Mouse (Mus musculus): ENCODE results near the gene Fbxl12. TPM values are rescaled to one million over a fixed set of nuclear protein-coding genes. Genes with fewer than 3 reads are reported as not detected.
A peak's percentile ranks its signal among the peaks of the same experiment; 100 is the strongest.
"Not testable (repeated sequence)": the region's sequence is repeated elsewhere in the genome, so short reads cannot be mapped to it uniquely, and the experiment has no call there.

The Fbxl12 gene
- polyA plus RNA-seq, 1 experiment from 2014 or later = 19.0 TPM

- Histone ChIP-seq H3K27ac (peak overlapping the region; percentile 85), H3K9me3 (no peaks in the 10 kb centered on the region), H3K36me3 (peaks cover 32% of the 10 kb centered on the region), H3K9ac (replicated peaks) (peak overlapping the region; percentile 85), H3K4me1 (replicated peaks) (peaks cover 41% of the 10 kb centered on the region), H3K27me3 (no peaks in the 10 kb centered on the region), H3K4me3 (replicated peaks) (peak overlapping the region; percentile 82), H3K4me2 (replicated peaks) (peak overlapping the region; percentile 96)
- ATAC-seq = no peak
- WGBS = 4% methylated on average over 17 of the region's 17 CpGs
These were observed 554 bp upstream of the Fbxl12 start for GRCm38 (mm10) chr9:20645121-20645520.

GRCm38 (mm10) chr9:20643781-20644180 lies 786 bp downstream of the Fbxl12 start:
- peaks cover 47% of the 10 kb centered on the region for H3K4me1 ChIP-seq (replicated peaks)
- ATAC-seq = no peak
- H3K4me3 ChIP-seq (replicated peaks) = peak overlapping the region; percentile 82
- peaks cover 33% of the 10 kb centered on the region for H3K36me3 ChIP-seq
- 12% methylated on average over 13 of the region's 13 CpGs for WGBS
- H3K27me3 ChIP-seq = no peaks in the 10 kb centered on the region
- peak overlapping the region; percentile 96 for H3K4me2 ChIP-seq (replicated peaks)
- H3K9ac ChIP-seq (replicated peaks) = peak overlapping the region; percentile 85
- no peaks in the 10 kb centered on the region for H3K9me3 ChIP-seq
- peak overlapping the region; percentile 85 for H3K27ac ChIP-seq

GRCm38 (mm10) chr9:20642896-20643466 lies 1.6 kb downstream of the Fbxl12 start:
- H3K27ac ChIP-seq = peak overlapping the region; percentile 94
- H3K9me3 ChIP-seq = no peaks in the 10 kb centered on the region
- peak overlapping the region; percentile 82 for H3K4me3 ChIP-seq (replicated peaks)
- 1% methylated on average over 30 of the region's 30 CpGs for WGBS
- peak overlapping the region; percentile 85 for H3K9ac ChIP-seq (replicated peaks)
- no peaks in the 10 kb centered on the region for H3K27me3 ChIP-seq
- H3K36me3 ChIP-seq = peaks cover 33% of the 10 kb centered on the region
- peaks cover 47% of the 10 kb centered on the region for H3K4me1 ChIP-seq (replicated peaks)
- peak overlapping the region; percentile 96 for H3K4me2 ChIP-seq (replicated peaks)
- peak; percentile 85 for ATAC-seq

- peak within 1 kb of the TSS; percentile 94 for H3K27ac ChIP-seq
- H3K4me1 ChIP-seq (replicated peaks) = peaks cover 47% of the 10 kb centered on the region
- WGBS = 1% methylated on average over 47 of the region's 51 CpGs
These were observed 2.3 kb downstream of the Fbxl12 start, which contains the start of gene Ubl5 for GRCm38 (mm10) chr9:20642101-20642895. Gene Ubl5 (plus strand): TSS chr9:20642878.

GRCm38 (mm10) chr9:20641501-20641900 lies 3.1 kb downstream of the Fbxl12 start:
- H3K4me3 ChIP-seq (replicated peaks) = peak overlapping the region; percentile 82
- ATAC-seq = no peak
- no peak overlapping the region for H3K27ac ChIP-seq

More at GRCm38 (mm10) chr9:20642101-20642895, 2.3 kb downstream of the Fbxl12 start, which contains the start of gene Ubl5:
- Histone ChIP-seq H3K4me3 (replicated peaks) (peak within 1 kb of the TSS; percentile 82), H3K27me3 (no peaks in the 10 kb centered on the region), H3K4me2 (replicated peaks) (peak within 1 kb of the TSS; percentile 96), H3K9me3 (no peaks in the 10 kb centered on the region), H3K9ac (replicated peaks) (peak within 1 kb of the TSS; percentile 85), H3K36me3 (peaks cover 32% of the 10 kb centered on the region)
- ATAC-seq = peak; percentile 91

GRCm38 (mm10) chr9:20639486-20639885 lies 5.1 kb downstream of the Fbxl12 start:
- Histone ChIP-seq H3K4me1 (replicated peaks) (peaks cover 30% of the 10 kb centered on the region), H3K27me3 (no peaks in the 10 kb centered on the region), H3K27ac (no peak overlapping the region), H3K36me3 (peaks cover 32% of the 10 kb centered on the region), H3K4me2 (replicated peaks) (no peak overlapping the region), H3K9me3 (no peaks in the 10 kb centered on the region), H3K9ac (replicated peaks) (no peak overlapping the region), H3K4me3 (replicated peaks) (no peak overlapping the region)
- WGBS = 92% methylated on average over 4 of the region's 4 CpGs
- no peak for ATAC-seq

More at GRCm38 (mm10) chr9:20641501-20641900, 3.1 kb downstream of the Fbxl12 start:
- H3K4me1 ChIP-seq (replicated peaks) = peaks cover 45% of the 10 kb centered on the region
- H3K9me3 ChIP-seq = no peaks in the 10 kb centered on the region
- peaks cover 32% of the 10 kb centered on the region for H3K36me3 ChIP-seq
- H3K4me2 ChIP-seq (replicated peaks) = peak overlapping the region; percentile 96
- H3K9ac ChIP-seq (replicated peaks) = peak overlapping the region; percentile 85
- no peaks in the 10 kb centered on the region for H3K27me3 ChIP-seq
- WGBS = 33% methylated on average over 6 of the region's 6 CpGs

- 95% methylated on average over 19 of the region's 19 CpGs for WGBS
- no peak overlapping the region for H3K4me3 ChIP-seq (replicated peaks)
These were observed 6.0 kb downstream of the Fbxl12 start for GRCm38 (mm10) chr9:20638552-20638951.

GRCm38 (mm10) chr9:20636790-20637189 lies 7.8 kb downstream of the Fbxl12 start:
- H3K9ac ChIP-seq (replicated peaks) = no peak overlapping the region
- no peak for ATAC-seq
- no peak overlapping the region for H3K27ac ChIP-seq
- H3K36me3 ChIP-seq = peaks cover 32% of the 10 kb centered on the region
- no peaks in the 10 kb centered on the region for H3K9me3 ChIP-seq
- H3K4me2 ChIP-seq (replicated peaks) = no peak overlapping the region
- no peaks in the 10 kb centered on the region for H3K27me3 ChIP-seq
- H3K4me1 ChIP-seq (replicated peaks) = peaks cover 19% of the 10 kb centered on the region
- H3K4me3 ChIP-seq (replicated peaks) = no peak overlapping the region
- WGBS = 75% methylated on average over 2 of the region's 2 CpGs

More at GRCm38 (mm10) chr9:20638552-20638951, 6.0 kb downstream of the Fbxl12 start:
- Histone ChIP-seq H3K9me3 (no peaks in the 10 kb centered on the region), H3K36me3 (peaks cover 32% of the 10 kb centered on the region), H3K4me2 (replicated peaks) (no peak overlapping the region), H3K9ac (replicated peaks) (no peak overlapping the region), H3K27ac (no peak overlapping the region), H3K4me1 (replicated peaks) (peaks cover 25% of the 10 kb centered on the region), H3K27me3 (no peaks in the 10 kb centered on the region)
- no peak for ATAC-seq

GRCm38 (mm10) chr9:20636256-20636655 lies 8.3 kb downstream of the Fbxl12 start:
- Histone ChIP-seq H3K4me1 (replicated peaks) (peaks cover 14% of the 10 kb centered on the region), H3K9me3 (no peaks in the 10 kb centered on the region), H3K27me3 (no peaks in the 10 kb centered on the region), H3K9ac (replicated peaks) (no peak overlapping the region), H3K4me2 (replicated peaks) (no peak overlapping the region), H3K36me3 (peaks cover 32% of the 10 kb centered on the region), H3K4me3 (replicated peaks) (no peak overlapping the region), H3K27ac (no peak overlapping the region)
- no peak; the same call in 1 of the 2 replicates for ATAC-seq
- 80% methylated on average over 3 of the region's 3 CpGs for WGBS

GRCm38 (mm10) chr9:20635676-20636075 lies 8.9 kb downstream of the Fbxl12 start:
- H3K27me3 ChIP-seq; H3K9me3 ChIP-seq; H3K4me2 ChIP-seq (replicated peaks); H3K9ac ChIP-seq (replicated peaks); H3K4me3 ChIP-seq (replicated peaks); ATAC-seq; H3K4me1 ChIP-seq (replicated peaks); H3K27ac ChIP-seq: not testable (repeated sequence)
- H3K36me3 ChIP-seq = peaks cover 32% of the 10 kb centered on the region
- WGBS = 95% methylated on average over 8 of the region's 8 CpGs

- H3K27ac ChIP-seq = no peak overlapping the region
- no peaks in the 10 kb centered on the region for H3K27me3 ChIP-seq
- no peak overlapping the region for H3K9ac ChIP-seq (replicated peaks)
- H3K4me2 ChIP-seq (replicated peaks) = no peak overlapping the region
- H3K4me3 ChIP-seq (replicated peaks) = no peak overlapping the region
- H3K9me3 ChIP-seq = no peaks in the 10 kb centered on the region
- no peaks in the 10 kb centered on the region for H3K4me1 ChIP-seq (replicated peaks)
- no peak for ATAC-seq
- H3K36me3 ChIP-seq = 0 out of 2 replicates have a peak, but pooled peaks cover 3% of the 10 kb centered on the region
- WGBS = 97% methylated on average over 2 of the region's 2 CpGs
These were observed 13.2 kb downstream of the Fbxl12 start for GRCm38 (mm10) chr9:20631332-20631731.

- Histone ChIP-seq H3K9me3 (no peaks in the 10 kb centered on the region), H3K4me1 (replicated peaks) (no peaks in the 10 kb centered on the region), H3K36me3 (no peaks in the 10 kb centered on the region), H3K27me3 (no peaks in the 10 kb centered on the region), H3K4me2 (replicated peaks) (no peak overlapping the region), H3K9ac (replicated peaks) (no peak overlapping the region), H3K27ac (no peak overlapping the region), H3K4me3 (replicated peaks) (no peak overlapping the region)
- ATAC-seq = no peak
- WGBS = 91% methylated on average over 2 of the region's 2 CpGs
These were observed 27.9 kb downstream of the Fbxl12 start for GRCm38 (mm10) chr9:20616685-20617084.
